Mouse (Mus musculus): ENCODE measurements around the gene Ywhaq.
"Not testable (repeated sequence)": the region's sequence is repeated elsewhere in the genome, so short reads cannot be mapped to it uniquely, and the experiment has no call there.

The Ywhaq gene

GRCm38 (mm10) chr12:21409651-21410050 lies 7.8 kb downstream of the Ywhaq start:
- no peak for DNase-seq (ENCODE audit: low read depth, low spot score)

GRCm38 (mm10) chr12:21408789-21409367 lies 8.6 kb downstream of the Ywhaq start:
- no peak for DNase-seq (ENCODE audit: low read depth, low spot score)

GRCm38 (mm10) chr12:21402771-21403170 lies 14.7 kb downstream of the Ywhaq start:
- no peak for DNase-seq (ENCODE audit: low read depth, low spot score)

DNA sequence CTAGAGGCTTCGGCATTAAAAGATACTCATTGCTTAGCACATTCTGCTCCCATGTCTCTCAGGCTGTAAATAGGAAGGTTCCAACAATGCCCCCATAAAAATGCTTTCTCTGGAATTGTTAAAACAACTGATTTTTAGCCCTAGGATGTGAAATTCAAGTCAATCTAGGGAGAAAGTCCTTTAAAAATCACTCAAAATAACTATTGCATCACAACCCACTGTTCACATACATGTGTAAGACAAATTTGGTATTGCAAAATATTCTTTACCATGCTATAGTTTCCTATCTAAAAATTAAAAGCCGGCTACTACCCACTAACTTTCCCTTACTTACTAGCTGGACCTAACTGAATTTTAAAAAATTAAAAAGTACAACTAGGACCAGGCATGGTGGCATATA lies 31.2 kb downstream of the Ywhaq start:
- DNase-seq (ENCODE audit: low read depth, low spot score) = no peak

GRCm38 (mm10) chr12:21378765-21379346 lies 38.6 kb downstream of the Ywhaq start:
- not testable (repeated sequence) for DNase-seq (ENCODE audit: low read depth, low spot score)

- no peak for DNase-seq (ENCODE audit: low read depth, low spot score)
Measured at GRCm38 (mm10) chr12:21375376-21376157, 41.9 kb downstream of the Ywhaq start.

DNA sequence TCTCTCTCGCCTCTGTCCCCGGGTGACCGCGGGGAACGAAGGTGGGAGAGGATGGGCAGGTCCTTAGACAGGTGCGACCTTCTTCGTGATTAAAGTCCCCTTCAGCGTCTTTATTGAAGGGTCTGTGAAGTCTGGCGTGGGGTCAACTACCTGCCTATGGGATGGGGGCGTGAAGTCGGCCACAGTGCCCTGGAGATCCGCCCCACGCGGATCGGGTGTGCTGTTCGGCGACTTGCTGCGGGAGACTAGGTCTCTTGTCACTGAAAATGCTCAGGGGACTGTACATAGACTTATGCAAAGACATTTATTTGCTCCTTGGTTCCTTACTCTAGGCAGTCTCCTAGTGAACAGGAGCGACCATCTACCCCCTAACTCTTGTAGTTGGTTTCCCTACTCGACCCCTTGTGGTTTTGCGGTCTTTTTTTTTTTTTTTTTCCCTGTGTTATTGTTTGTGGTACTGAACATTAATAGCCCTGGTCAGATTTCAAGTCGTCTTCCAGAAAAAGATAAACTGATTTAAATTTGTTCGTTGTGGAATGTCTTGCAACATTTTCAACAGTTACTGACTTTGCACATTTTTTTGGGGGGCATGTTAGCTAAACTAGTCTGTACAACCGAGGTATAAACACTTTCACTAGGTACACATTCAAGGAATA lies 43.5 kb downstream of the Ywhaq start:
- DNase-seq (ENCODE audit: low read depth, low spot score) = peak; percentile 70

- peak; percentile 96 for DNase-seq (ENCODE audit: low read depth, low spot score)
Measured at GRCm38 (mm10) chr12:21373100-21373819, 44.2 kb downstream of the Ywhaq start, which contains the start of gene Adam17. Adam17 (minus strand) TSS chr12:21373632.

DNA sequence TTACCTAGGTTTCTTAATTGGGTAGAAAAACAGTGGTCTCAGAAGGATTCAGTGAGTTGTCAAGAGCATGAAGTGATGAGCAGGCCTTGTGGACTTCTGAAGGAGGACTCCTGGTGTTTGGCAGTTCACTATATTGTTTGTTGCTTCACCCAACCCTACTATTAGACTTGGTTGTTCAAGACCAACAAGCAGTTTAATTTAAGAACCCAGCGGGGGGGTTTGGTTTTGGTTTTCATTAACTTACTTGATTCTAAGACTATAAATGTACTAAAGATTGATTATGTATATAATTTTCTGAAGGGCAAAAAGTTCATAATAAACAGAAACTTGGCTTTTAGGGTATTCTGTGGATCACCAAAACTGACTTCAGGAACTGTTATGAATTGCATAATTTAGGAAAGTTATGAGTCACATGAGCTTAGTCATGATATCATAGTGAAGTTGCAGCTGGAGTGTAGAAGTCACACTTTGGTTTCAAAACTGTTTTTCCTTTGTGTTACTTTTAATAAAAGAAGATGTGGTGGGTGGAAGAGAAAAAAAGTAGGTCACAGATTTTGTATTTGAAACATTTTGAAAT lies 47.3 kb downstream of the Ywhaq start:
- peak; percentile 77 for DNase-seq (ENCODE audit: low read depth, low spot score)

- no peak for DNase-seq (ENCODE audit: low read depth, low spot score)
Measured at GRCm38 (mm10) chr12:21369087-21369410, 48.4 kb downstream of the Ywhaq start.

DNA sequence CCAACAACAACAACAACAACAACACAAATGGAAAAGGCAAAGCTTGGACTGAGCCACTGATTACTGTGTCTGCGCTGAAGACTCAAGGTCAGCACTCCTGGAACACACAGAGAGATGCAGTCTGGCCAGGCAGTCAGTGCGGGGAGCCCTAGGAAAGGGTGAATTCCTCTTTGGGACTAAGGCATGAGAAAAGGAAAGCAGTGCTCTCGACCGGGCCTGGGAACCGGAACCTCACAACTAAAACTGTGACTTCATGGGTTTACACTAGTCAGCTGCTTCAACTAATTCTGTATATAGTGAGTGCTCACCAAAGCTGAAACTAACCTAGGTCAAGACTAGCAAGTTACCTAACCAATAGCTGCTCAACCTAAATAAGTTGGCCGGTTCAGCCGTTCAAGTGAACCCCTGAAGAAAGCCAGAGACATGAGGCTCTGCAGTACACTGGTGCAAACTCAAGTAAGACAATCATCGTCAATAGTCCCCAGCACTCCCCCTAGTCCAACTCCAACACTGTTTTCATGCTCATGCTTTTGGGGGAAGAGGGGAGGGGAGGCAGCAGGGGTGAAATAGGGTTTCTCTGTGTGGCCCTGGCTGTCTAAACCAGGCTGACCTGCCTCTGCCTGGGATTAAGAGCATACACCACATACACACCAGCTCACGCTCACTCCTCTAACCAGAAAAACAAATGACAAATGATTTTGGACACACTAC lies 48.9 kb downstream of the Ywhaq start:
- DNase-seq (ENCODE audit: low read depth, low spot score) = no peak

- DNase-seq (ENCODE audit: low read depth, low spot score) = no peak
Measured at GRCm38 (mm10) chr12:21364624-21365435, 52.6 kb downstream of the Ywhaq start.

- no peak for DNase-seq (ENCODE audit: low read depth, low spot score)
Measured at GRCm38 (mm10) chr12:21363195-21363594, 54.2 kb downstream of the Ywhaq start.

DNA sequence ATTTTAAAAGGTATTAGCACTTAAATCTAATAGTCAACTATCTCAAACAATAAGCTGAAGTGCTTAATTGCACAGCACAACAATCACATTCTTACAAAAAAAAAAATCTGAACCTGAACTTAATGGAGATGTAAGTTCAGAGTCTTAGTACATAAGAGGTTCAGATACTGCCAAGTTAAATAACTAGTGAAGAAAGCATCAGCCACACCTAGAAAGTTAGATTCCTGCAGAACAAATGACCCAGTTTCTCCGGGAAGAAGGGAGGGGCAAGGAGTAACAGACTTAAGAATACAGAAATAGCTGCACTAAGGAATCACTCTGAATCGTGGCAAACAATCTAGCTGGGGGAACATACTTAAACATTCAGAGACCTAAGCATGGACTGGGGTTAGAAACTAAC lies 54.8 kb downstream of the Ywhaq start:
- DNase-seq (ENCODE audit: low read depth, low spot score) = no peak

DNA sequence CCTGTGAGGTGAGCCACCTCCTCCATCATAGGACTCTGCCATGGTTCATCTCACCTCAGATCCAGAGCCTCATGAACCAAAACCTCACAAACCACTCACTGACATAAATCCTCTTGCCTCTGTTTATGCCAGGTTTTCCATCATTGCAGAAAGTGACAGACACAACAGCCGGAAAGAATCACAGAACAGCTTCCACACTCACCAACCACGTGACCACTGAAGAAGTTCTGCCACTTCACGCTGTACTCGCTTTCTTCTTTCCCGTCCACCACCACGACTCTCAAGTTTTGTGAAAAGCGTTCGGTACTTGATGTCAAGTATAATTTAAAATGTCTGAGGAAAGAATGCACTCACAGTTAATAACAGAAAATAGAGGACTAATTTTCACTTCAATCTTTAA lies 63.8 kb downstream of the Ywhaq start:
- DNase-seq (ENCODE audit: low read depth, low spot score) = no peak

DNA sequence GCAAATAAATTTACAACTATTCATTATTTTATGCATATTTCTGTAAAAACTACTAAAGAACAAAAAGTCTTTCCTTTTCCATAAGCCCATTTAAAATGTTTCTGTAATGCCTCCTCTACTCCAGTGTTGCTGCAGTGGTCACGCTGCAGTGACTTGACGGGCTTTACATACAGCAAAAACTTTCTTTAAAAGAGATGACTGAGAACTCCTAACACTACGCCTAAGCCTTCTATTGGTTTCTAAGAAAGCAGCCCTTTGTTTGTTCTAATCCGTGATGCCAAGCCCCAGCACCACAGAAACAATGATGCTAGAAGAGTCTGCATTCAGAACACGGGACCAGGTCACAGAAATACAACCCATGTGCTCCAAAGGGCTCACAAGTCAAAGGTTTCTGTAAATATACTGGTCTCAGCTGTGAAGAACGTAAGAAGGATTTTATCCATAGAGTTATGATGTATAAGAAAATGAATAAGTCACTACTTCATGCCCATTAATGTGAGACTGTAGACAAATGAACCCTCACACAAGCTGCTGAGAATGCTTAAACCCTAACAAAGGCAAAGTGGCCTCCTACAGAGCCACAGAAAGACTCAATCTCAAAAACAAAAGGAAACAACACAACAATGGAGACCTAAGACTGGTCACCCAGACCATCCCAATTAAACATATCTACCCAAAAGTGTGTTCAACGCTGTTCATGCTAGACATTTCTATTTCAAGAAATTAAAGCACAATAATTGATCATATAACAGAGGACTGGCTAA lies 67.1 kb downstream of the Ywhaq start:
- DNase-seq (ENCODE audit: low read depth, low spot score) = no peak

GRCm38 (mm10) chr12:21346972-21347371 lies 70.5 kb downstream of the Ywhaq start:
- no peak for DNase-seq (ENCODE audit: low read depth, low spot score)

DNA sequence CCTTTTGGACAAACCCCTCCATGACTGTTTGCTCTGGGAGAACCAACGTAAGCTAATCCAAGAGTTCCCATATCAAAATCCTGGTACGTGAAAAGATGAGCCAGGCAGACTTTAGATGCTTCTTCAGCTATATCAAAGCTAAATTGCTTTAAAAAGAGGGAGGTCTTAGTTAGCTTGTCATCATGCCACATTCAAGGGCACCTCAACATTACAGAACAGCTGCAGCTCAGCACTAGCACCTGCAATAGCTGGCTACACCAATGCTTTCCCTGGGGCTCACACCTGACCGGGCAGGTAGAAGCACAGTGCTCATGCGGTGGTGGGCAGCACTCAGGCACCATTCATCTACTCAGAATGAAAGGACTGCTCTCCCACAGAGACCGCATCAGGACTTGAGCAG lies 76.8 kb downstream of the Ywhaq start:
- DNase-seq (ENCODE audit: low read depth, low spot score) = no peak

Data from 3T3-L1 (cell line).